Mouse (Mus musculus) brown adipose tissue, adult 24 weeks (tissue): ENCODE data around the gene Rpl36a. TPM values are rescaled to one million over a fixed set of nuclear protein-coding genes. Genes with fewer than 3 reads are reported as not detected.

Experiments
- H3K27ac ChIP-seq: fragments of 200-500 bp; replicated peaks from 2 replicates; pipeline ENCODE4 v1.5.1; 2012; ENCODE audit warnings: low read depth, mild to moderate bottlenecking, low read length
- H3K4me1 ChIP-seq: fragments of 200-500 bp; 2 replicates; pipeline ENCODE4 v1.6.1; 2012; ENCODE audit warnings: low read length, mixed read lengths; ENCODE audit not compliant: control insufficient read depth, insufficient read depth, insufficient read length
- H3K4me3 ChIP-seq: fragments of 200-500 bp; 2 replicates; pipeline ENCODE4 v1.5.1; 2012; ENCODE audit warnings: low read depth, mild to moderate bottlenecking, low read length, moderate library complexity; ENCODE audit not compliant: insufficient read depth
- polyA plus RNA-seq: library from polyadenylated mRNA; stranded (reverse); fragments of >200 nt; gene quantifications from 2 replicates; pipeline ENCODE4 v1.2.4, GENCODE M21; 2012; ENCODE audit not compliant: missing spikeins, insufficient read depth, insufficient read length

Gene Rpl36a
- polyA plus RNA-seq, 1 experiment: 283 TPM

- H3K4me3 ChIP-seq: no peak overlapping the region
- H3K27ac ChIP-seq: no peak overlapping the region
- H3K4me1 ChIP-seq: no peaks in the 10 kb centered on the region
These were observed 34.9 kb downstream of the Rpl36a start for GRCm38 (mm10) chrX:134620254-134620865.

- Histone ChIP-seq H3K27ac (no peak overlapping the region), H3K4me3 (no peak overlapping the region), H3K4me1 (no peaks in the 10 kb centered on the region)
These were observed 36.2 kb downstream of the Rpl36a start for GRCm38 (mm10) chrX:134621685-134622084.

- H3K4me3 ChIP-seq: no peak overlapping the region
- no peaks in the 10 kb centered on the region; the same call in 1 of the 2 replicates for H3K4me1 ChIP-seq
- no peak overlapping the region for H3K27ac ChIP-seq
These were observed 37.9 kb downstream of the Rpl36a start for GRCm38 (mm10) chrX:134623350-134623749.

- peak overlapping the region; percentile 37 for H3K27ac ChIP-seq
- H3K4me1 ChIP-seq: no peaks in the 10 kb centered on the region; the same call in 1 of the 2 replicates
- H3K4me3 ChIP-seq: no peak overlapping the region
These were observed 42.7 kb downstream of the Rpl36a start for GRCm38 (mm10) chrX:134628200-134628599.

GRCm38 (mm10) chrX:134632710-134633109 is 47.3 kb downstream of the Rpl36a start:
- H3K4me3 ChIP-seq: no peak overlapping the region
- no peak overlapping the region for H3K27ac ChIP-seq
- H3K4me1 ChIP-seq: no peaks in the 10 kb centered on the region; the same call in 1 of the 2 replicates

- Histone ChIP-seq H3K4me1 (no peaks in the 10 kb centered on the region), H3K27ac (no peak overlapping the region), H3K4me3 (no peak overlapping the region)
These were observed 49.7 kb downstream of the Rpl36a start for GRCm38 (mm10) chrX:134635111-134635510.

GRCm38 (mm10) chrX:134635860-134636259 is 50.4 kb downstream of the Rpl36a start:
- Histone ChIP-seq H3K27ac (peak overlapping the region; percentile 66), H3K4me3 (no peak overlapping the region), H3K4me1 (peaks cover 5% of the 10 kb centered on the region; the same call in 1 of the 2 replicates)

Other genes starting within 250 kb of the Rpl36a start
- gene Drp2, start 181.1 kb upstream of the Rpl36a start, polyA plus RNA-seq: 0.29 and 0.40 TPM in 2 replicates
- gene Taf7l, start 109.2 kb upstream of the Rpl36a start, polyA plus RNA-seq: not detected in 2 replicates
- gene Timm8a1, start 43.8 kb upstream of the Rpl36a start, polyA plus RNA-seq: 54.9 and 72.7 TPM in 2 replicates
- gene Btk, start 2.1 kb upstream of the Rpl36a start, polyA plus RNA-seq: 0.79 and 1.4 TPM in 2 replicates
- gene Gla, start 15.5 kb downstream of the Rpl36a start, polyA plus RNA-seq: 3.0 and 5.2 TPM in 2 replicates
- 44.5 and 46.4 TPM in 2 replicates for gene Hnrnph2, start 15.5 kb downstream of the Rpl36a start, polyA plus RNA-seq
- gene Armcx4, start 100.9 kb downstream of the Rpl36a start, polyA plus RNA-seq: 0.40 and 0.67 TPM in 2 replicates
- 4.3 and 8.5 TPM in 2 replicates for gene Armcx1, start 132.3 kb downstream of the Rpl36a start, polyA plus RNA-seq
- gene Armcx6, start 165.8 kb downstream of the Rpl36a start, polyA plus RNA-seq: 0.67 TPM in 1 of 2 replicates, not detected in the other
- gene Armcx3, start 170.9 kb downstream of the Rpl36a start, polyA plus RNA-seq: 11.7 and 16.5 TPM in 2 replicates
- 2.4 and 3.0 TPM in 2 replicates for gene Armcx2, start 223.6 kb downstream of the Rpl36a start, polyA plus RNA-seq